Comparison of ENCODE assay signal across 32 mouse cellular contexts in genomic region chr2:165927705-165928104, GRCm38 (mm10).
"Had no signal": no experiment of that assay in that cellular context is flagged by ENCODE, and none has a peak within 500 bp of the region (broad histone marks: within the 10 kb centered on the region; RNA-seq: fewer than 3 reads in every experiment).

No protein-coding gene starts in this region.

- H3K4me2 ChIP-seq: limb, embryonic 12.5 days; limb, embryonic 13.5 days; limb, embryonic 15.5 days; liver, embryonic 11.5 days; liver, embryonic 12.5 days; liver, embryonic 13.5 days; liver, embryonic 15.5 days; lung, embryonic 14.5 days; lung, embryonic 15.5 days; midbrain, embryonic 11.5 days; midbrain, embryonic 12.5 days; midbrain, embryonic 15.5 days; neural tube, embryonic 12.5 days; neural tube, embryonic 13.5 days had no signal

- H3K36me3 ChIP-seq: limb, embryonic 10.5 days; limb, embryonic 12.5 days; limb, embryonic 13.5 days; limb, embryonic 15.5 days; liver, embryonic 12.5 days; liver, embryonic 13.5 days; liver, embryonic 15.5 days; lung, embryonic 15.5 days; midbrain, embryonic 10.5 days; midbrain, embryonic 12.5 days; midbrain, embryonic 15.5 days; neural tube, embryonic 12.5 days; neural tube, embryonic 13.5 days had no signal

- H3K9ac ChIP-seq: limb, embryonic 12.5 days; limb, embryonic 13.5 days; limb, embryonic 15.5 days; liver, embryonic 12.5 days; liver, embryonic 13.5 days; liver, embryonic 14.5 days; liver, embryonic 15.5 days; liver, postnatal 0 days; lung, embryonic 14.5 days; lung, embryonic 15.5 days; midbrain, embryonic 12.5 days; midbrain, embryonic 15.5 days; neural tube, embryonic 12.5 days; neural tube, embryonic 13.5 days had no signal

- H3K27me3 ChIP-seq: limb, embryonic 12.5 days; limb, embryonic 13.5 days; limb, embryonic 15.5 days; liver, embryonic 12.5 days; liver, embryonic 13.5 days; liver, embryonic 15.5 days; lung, embryonic 15.5 days; megakaryocyte, embryonic 14.5 days; midbrain, embryonic 12.5 days; midbrain, embryonic 15.5 days; neural tube, embryonic 12.5 days; neural tube, embryonic 13.5 days had no signal

- DNase-seq: left cerebral cortex, postnatal 4 days; liver; liver, embryonic 13.5 days; liver, postnatal 0 days; lung, adult 18-20 months; lung, adult 2 months; lung, embryonic 14.5 days; lung, postnatal 10 days; lung, postnatal 14 days; lung, postnatal 36 days; lung, postnatal 4 days; midbrain, embryonic 14.5 days had no signal

- H3K9me3 ChIP-seq: limb, embryonic 10.5 days; limb, embryonic 13.5 days; limb, embryonic 15.5 days; liver, embryonic 15.5 days; lung, embryonic 15.5 days; megakaryocyte, embryonic 14.5 days; midbrain, embryonic 12.5 days; midbrain, embryonic 15.5 days; neural tube, embryonic 12.5 days; neural tube, embryonic 13.5 days had no signal

- H3K4me1 ChIP-seq: limb, embryonic 13.5 days; limb, embryonic 15.5 days; lung, embryonic 15.5 days; midbrain, embryonic 12.5 days; midbrain, embryonic 15.5 days; neural tube, embryonic 12.5 days; neural tube, embryonic 13.5 days had no signal

- H3K27ac ChIP-seq: limb, embryonic 10.5 days; limb, embryonic 12.5 days; limb, embryonic 13.5 days; limb, embryonic 15.5 days; liver, embryonic 12.5 days; liver, embryonic 13.5 days; liver, embryonic 14.5 days; liver, embryonic 15.5 days; lung, embryonic 15.5 days; macrophage; midbrain, embryonic 10.5 days; midbrain, embryonic 12.5 days; midbrain, embryonic 15.5 days; neural tube, embryonic 12.5 days; neural tube, embryonic 13.5 days had no signal

- ATAC-seq: liver, embryonic 12.5 days; liver, postnatal 0 days; lung, postnatal 0 days; midbrain, embryonic 15.5 days; midbrain, embryonic 16.5 days had no signal

- H3K4me3 ChIP-seq: limb, embryonic 10.5 days; limb, embryonic 12.5 days; limb, embryonic 13.5 days; limb, embryonic 15.5 days; liver, embryonic 12.5 days; liver, embryonic 13.5 days; liver, embryonic 15.5 days; lung, embryonic 15.5 days; megakaryocyte, embryonic 14.5 days; midbrain, embryonic 10.5 days; midbrain, embryonic 12.5 days; midbrain, embryonic 15.5 days; myocyte; neural tube, embryonic 12.5 days; neural tube, embryonic 13.5 days had no signal
